Mouse (Mus musculus) CD4-positive, CD25-positive, alpha-beta regulatory T cell, adult 4 months (primary cell): ENCODE data around the gene Frem1. TPM values are rescaled to one million over a fixed set of nuclear protein-coding genes. Genes with fewer than 3 reads are reported as not detected.

Experiments
- ATAC-seq: one replicate; pipeline ENCODE4 v1.8.0; 2017
- polyA plus RNA-seq, 2 experiments: library from polyadenylated mRNA; unstranded; fragments of 100-300 nt; shearing (Covaris generic); gene quantifications; one replicate each; pipeline ENCODE4 v1.2.1; 2017

Gene Frem1
- polyA plus RNA-seq, 2 experiments from 2014 or later = not detected

- no peak for ATAC-seq
Measured at GRCm38 (mm10) chr4:82930079-82930478, 122.1 kb downstream of the Frem1 start.

GRCm38 (mm10) chr4:82921962-82922361, 130.2 kb downstream of the Frem1 start:
- no peak for ATAC-seq

- ATAC-seq = no peak
Measured at GRCm38 (mm10) chr4:82918625-82919024, 133.5 kb downstream of the Frem1 start.

- ATAC-seq = no peak
Measured at GRCm38 (mm10) chr4:82916678-82917050, 135.5 kb downstream of the Frem1 start.

- ATAC-seq = no peak
Measured at GRCm38 (mm10) chr4:82916003-82916677, 136.0 kb downstream of the Frem1 start.

GRCm38 (mm10) chr4:82915576-82915975, 136.6 kb downstream of the Frem1 start:
- ATAC-seq = no peak

- no peak for ATAC-seq
Measured at GRCm38 (mm10) chr4:82914601-82915143, 137.5 kb downstream of the Frem1 start.

GRCm38 (mm10) chr4:82895227-82895626, 156.9 kb downstream of the Frem1 start:
- no peak for ATAC-seq

- ATAC-seq = no peak
Measured at GRCm38 (mm10) chr4:82892247-82892646, 159.9 kb downstream of the Frem1 start.

- no peak for ATAC-seq
Measured at GRCm38 (mm10) chr4:82891566-82891965, 160.6 kb downstream of the Frem1 start.

- ATAC-seq = no peak
Measured at GRCm38 (mm10) chr4:82891049-82891448, 161.1 kb downstream of the Frem1 start.

GRCm38 (mm10) chr4:82890585-82890984, 161.6 kb downstream of the Frem1 start:
- ATAC-seq = no peak

GRCm38 (mm10) chr4:82886148-82886547, 166.0 kb downstream of the Frem1 start:
- ATAC-seq = no peak

GRCm38 (mm10) chr4:82885535-82885913, 166.6 kb downstream of the Frem1 start:
- no peak for ATAC-seq

GRCm38 (mm10) chr4:82884636-82885534, 167.3 kb downstream of the Frem1 start, which contains the start of gene Cer1:
Gene Cer1 (minus strand): TSS chr4:82885148.
- no peak for ATAC-seq

GRCm38 (mm10) chr4:82882500-82882899, 169.6 kb downstream of the Frem1 start:
- ATAC-seq = no peak

- ATAC-seq = no peak
Measured at GRCm38 (mm10) chr4:82881366-82881765, 170.8 kb downstream of the Frem1 start.

- ATAC-seq = no peak
Measured at GRCm38 (mm10) chr4:82880243-82880642, 171.9 kb downstream of the Frem1 start.

- ATAC-seq = no peak
Measured at GRCm38 (mm10) chr4:82879152-82879551, 173.0 kb downstream of the Frem1 start.

GRCm38 (mm10) chr4:82876656-82877055, 175.5 kb downstream of the Frem1 start:
- no peak for ATAC-seq

GRCm38 (mm10) chr4:82875532-82875931, 176.6 kb downstream of the Frem1 start:
- ATAC-seq = no peak

GRCm38 (mm10) chr4:82874791-82875190, 177.3 kb downstream of the Frem1 start:
- no peak for ATAC-seq

GRCm38 (mm10) chr4:82872548-82872947, 179.6 kb downstream of the Frem1 start:
- ATAC-seq = no peak

GRCm38 (mm10) chr4:82872121-82872520, 180.0 kb downstream of the Frem1 start:
- ATAC-seq = no peak
